Mouse (Mus musculus) ES-Bruce4 (cell line): Measurements from ENCODE around the gene Dcps. TPM values are rescaled to one million over a fixed set of nuclear protein-coding genes. Genes with fewer than 3 reads are reported as not detected.

ENCODE experiments used
- H3K27ac ChIP-seq: 2 replicates; pipeline ENCODE4 v1.5.1; 2012; ENCODE audit warnings: low read length, inconsistent platforms; ENCODE audit not compliant: insufficient read depth
- H3K27me3 ChIP-seq: 2 replicates; pipeline ENCODE4 v1.6.1; 2012; ENCODE audit warnings: mild to moderate bottlenecking, low read length, inconsistent platforms; ENCODE audit not compliant: control insufficient read depth, poor library complexity, insufficient read depth, severe bottlenecking
- H3K36me3 ChIP-seq: 2 replicates; pipeline ENCODE4 v1.6.1; 2012; ENCODE audit warnings: inconsistent platforms, mild to moderate bottlenecking, low read length, moderate library complexity; ENCODE audit not compliant: control insufficient read depth, poor library complexity, insufficient read depth, severe bottlenecking
- H3K4me1 ChIP-seq: one replicate; pipeline ENCODE4 v1.8.1; 2011; ENCODE audit warnings: low read length; ENCODE audit not compliant: control insufficient read depth, insufficient read depth
- H3K4me3 ChIP-seq: 2 replicates; pipeline ENCODE4 v1.5.1; 2011; ENCODE audit warnings: low read depth, mild to moderate bottlenecking, low read length
- H3K9ac ChIP-seq: 2 replicates; pipeline ENCODE4 v1.6.1; 2012; ENCODE audit warnings: low read depth, mild to moderate bottlenecking, inconsistent platforms; ENCODE audit not compliant: poor library complexity, severe bottlenecking
- H3K9me3 ChIP-seq: replicated peaks from 2 replicates; pipeline ENCODE4 v1.6.1; 2012; ENCODE audit warnings: mild to moderate bottlenecking, low read length, inconsistent platforms; ENCODE audit not compliant: control insufficient read depth, poor library complexity, insufficient read depth, severe bottlenecking
- CTCF ChIP-seq: IDR thresholded peaks from one replicate; pipeline ENCODE4 v1.8.1; 2011; ENCODE audit warnings: low read depth, low read length
- EP300 ChIP-seq: IDR thresholded peaks from 2 replicates; pipeline ENCODE4 v1.6.1; 2011; ENCODE audit warnings: low read depth, low read length; ENCODE audit not compliant: insufficient read depth
- POLR2A ChIP-seq: IDR thresholded peaks from one replicate; pipeline ENCODE4 v1.8.1; 2011; ENCODE audit warnings: low read length; ENCODE audit not compliant: insufficient read depth
- polyA plus RNA-seq: library from polyadenylated mRNA; stranded (reverse); fragments of >200 nt; gene quantifications from 2 replicates; pipeline ENCODE4 v1.2.4, GENCODE M21; 2011; ENCODE audit warnings: low read depth; ENCODE audit not compliant: missing spikeins, insufficient read depth, insufficient read length

The Dcps gene
- polyA plus RNA-seq, 1 experiment: 41.4 TPM

DNA sequence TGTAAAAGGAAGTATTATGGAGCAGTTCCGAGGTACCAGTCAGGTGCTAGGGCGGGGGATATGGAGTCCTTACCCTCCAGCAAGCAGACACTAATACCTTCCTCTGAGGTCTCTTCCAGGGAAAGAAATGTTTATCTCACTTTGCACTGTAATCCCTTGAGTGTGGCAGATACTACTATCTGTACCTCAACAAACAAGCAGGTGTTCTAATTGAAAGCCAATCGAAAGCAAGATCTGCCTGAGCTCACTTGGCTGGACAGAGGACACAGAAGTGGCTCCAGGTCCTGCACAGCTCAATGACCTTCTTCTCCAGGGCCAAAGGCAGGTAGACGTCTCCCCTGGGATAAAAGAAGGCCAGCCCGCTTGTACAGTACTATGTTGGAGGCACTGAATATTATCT is 65.8 kb downstream of the Dcps start:
- peaks cover 7% of the 10 kb centered on the region for H3K4me1 ChIP-seq
- no peaks in the 10 kb centered on the region for H3K9me3 ChIP-seq
- no peaks in the 10 kb centered on the region for H3K36me3 ChIP-seq
- H3K9ac ChIP-seq: no peak overlapping the region
- H3K27ac ChIP-seq: no peak overlapping the region
- TF ChIP-seq EP300 (no peak), CTCF (no peak), POLR2A (no peak)
- no peaks in the 10 kb centered on the region for H3K27me3 ChIP-seq
- no peak overlapping the region for H3K4me3 ChIP-seq

DNA sequence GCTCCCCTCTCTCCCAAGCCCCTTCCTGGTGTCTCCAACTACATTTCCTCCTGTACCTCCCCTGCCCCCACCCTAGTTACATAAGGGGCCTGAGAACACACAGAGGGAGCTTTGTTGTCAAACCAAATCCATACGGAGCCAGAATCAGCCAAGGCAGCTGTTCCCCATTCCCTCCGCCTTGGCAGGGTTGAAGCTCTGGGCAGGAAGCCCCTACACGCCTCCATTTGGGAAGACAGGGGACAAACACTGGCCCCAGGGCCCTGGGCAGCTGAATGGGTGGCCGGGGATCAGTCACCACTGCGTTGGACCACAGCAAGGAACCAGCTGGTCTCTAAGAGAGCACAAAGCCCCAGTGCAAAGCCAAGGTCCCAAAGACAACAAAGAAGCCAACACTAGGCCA is 66.9 kb downstream of the Dcps start:
- Histone ChIP-seq H3K9me3 (no peaks in the 10 kb centered on the region), H3K36me3 (no peaks in the 10 kb centered on the region), H3K9ac (no peak overlapping the region), H3K27ac (no peak overlapping the region), H3K4me3 (no peak overlapping the region), H3K27me3 (no peaks in the 10 kb centered on the region), H3K4me1 (peaks cover 7% of the 10 kb centered on the region)
- TF ChIP-seq POLR2A (no peak), EP300 (no peak), CTCF (no peak)

DNA sequence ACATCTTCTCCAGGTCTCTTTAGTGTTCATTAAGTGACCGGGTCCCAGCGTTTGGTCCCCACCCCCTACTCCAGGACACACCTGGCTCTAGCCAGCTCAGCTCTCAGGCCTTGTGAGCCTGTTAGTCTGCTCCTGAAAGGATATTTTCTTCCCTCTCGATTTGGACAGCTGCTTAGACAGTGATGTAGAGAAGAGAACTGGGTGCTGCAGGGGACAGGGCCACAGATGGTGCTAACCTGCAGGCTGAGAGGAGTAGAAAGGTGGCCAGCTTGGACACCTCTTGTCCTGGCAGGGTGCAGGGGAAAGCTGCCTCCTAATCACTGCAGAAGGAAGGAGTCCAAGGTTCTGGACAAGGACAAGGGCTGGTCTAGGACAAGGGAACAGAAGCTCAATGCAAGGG is 67.8 kb downstream of the Dcps start:
- no peaks in the 10 kb centered on the region for H3K36me3 ChIP-seq
- TF ChIP-seq CTCF (no peak), POLR2A (no peak), EP300 (no peak)
- no peaks in the 10 kb centered on the region for H3K9me3 ChIP-seq
- peaks cover 6% of the 10 kb centered on the region for H3K4me1 ChIP-seq
- H3K27ac ChIP-seq: no peak overlapping the region
- H3K27me3 ChIP-seq: no peaks in the 10 kb centered on the region
- no peak overlapping the region for H3K4me3 ChIP-seq
- H3K9ac ChIP-seq: no peak overlapping the region

DNA sequence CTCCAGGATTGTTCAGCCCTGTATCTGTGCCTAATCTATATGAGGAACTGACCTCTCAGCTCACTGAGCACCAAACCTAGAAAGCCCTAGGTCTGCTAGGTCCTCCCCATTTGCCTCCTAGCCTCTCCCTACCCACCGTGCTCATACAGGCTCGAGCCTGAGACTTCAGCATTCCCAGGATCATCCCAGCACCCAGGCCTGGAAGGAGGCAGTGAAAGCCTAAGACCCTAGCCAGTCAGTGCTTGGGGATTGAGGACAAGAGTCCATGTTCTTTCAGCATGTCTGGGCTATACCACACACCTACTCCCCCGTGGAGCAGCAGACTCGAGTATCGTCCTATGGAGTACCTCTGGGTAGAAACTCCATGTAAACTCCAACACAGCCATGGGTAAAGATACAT is 68.5 kb downstream of the Dcps start:
- peaks cover 6% of the 10 kb centered on the region for H3K4me1 ChIP-seq
- no peak for TF ChIP-seq POLR2A
- no peak for TF ChIP-seq CTCF
- TF ChIP-seq EP300: no peak

DNA sequence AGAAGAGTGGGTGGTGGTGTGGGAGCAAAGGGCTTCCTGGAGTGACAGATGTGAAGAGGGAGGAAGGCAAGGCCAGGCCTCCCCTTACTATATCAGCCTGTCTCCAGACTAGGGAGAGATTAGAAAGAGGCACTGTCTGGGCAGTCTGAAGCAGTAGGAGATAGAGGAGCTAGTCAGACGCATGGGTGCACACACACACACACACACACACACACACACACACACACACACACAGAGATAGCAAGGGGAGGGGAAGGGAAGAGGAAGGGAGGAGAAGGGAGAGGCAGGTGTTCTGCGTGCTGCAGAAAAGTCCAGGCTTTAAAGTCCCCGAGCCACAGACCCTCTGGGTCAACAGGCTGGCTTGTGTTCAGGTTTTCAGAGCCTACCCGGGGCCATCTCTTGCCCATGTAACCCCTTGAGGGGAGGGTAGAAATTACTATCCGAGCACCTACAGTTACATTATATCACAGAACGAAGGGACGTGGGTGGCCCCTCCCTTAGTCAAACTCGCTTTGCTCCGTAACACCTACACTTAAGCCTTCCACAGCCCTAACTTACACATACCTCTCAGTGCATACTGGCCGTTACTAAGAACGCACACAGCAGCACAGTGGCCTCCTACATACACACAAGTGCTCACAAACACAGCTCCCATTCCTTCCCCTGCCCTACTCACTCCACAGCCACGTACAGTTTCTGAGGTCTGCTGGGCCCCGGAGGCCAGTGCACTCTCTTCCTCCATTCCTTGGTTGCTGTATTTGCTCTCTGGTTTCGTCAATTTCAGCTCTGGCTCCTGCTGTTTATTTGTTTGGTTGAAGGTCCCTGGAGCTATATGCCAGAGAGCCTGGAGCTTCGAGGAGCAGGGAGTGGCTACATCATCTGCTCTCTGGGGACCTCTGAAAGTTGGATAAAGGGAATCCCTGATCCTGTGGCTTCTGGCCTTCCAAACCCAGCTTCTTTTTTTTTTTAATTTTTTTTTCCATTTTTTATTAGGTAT is 69.7 kb downstream of the Dcps start:
- Histone ChIP-seq H3K27me3 (no peaks in the 10 kb centered on the region), H3K27ac (no peak overlapping the region), H3K9me3 (no peaks in the 10 kb centered on the region), H3K4me1 (peaks cover 4% of the 10 kb centered on the region), H3K36me3 (no peaks in the 10 kb centered on the region), H3K4me3 (no peak overlapping the region), H3K9ac (no peak overlapping the region)
- no peak for TF ChIP-seq CTCF
- TF ChIP-seq POLR2A: no peak
- TF ChIP-seq EP300: no peak

More for the DNA sequence above, 68.5 kb downstream of the Dcps start:
- H3K4me3 ChIP-seq: no peak overlapping the region
- no peaks in the 10 kb centered on the region for H3K27me3 ChIP-seq
- no peaks in the 10 kb centered on the region for H3K9me3 ChIP-seq
- no peak overlapping the region for H3K9ac ChIP-seq
- H3K27ac ChIP-seq: no peak overlapping the region
- H3K36me3 ChIP-seq: no peaks in the 10 kb centered on the region

DNA sequence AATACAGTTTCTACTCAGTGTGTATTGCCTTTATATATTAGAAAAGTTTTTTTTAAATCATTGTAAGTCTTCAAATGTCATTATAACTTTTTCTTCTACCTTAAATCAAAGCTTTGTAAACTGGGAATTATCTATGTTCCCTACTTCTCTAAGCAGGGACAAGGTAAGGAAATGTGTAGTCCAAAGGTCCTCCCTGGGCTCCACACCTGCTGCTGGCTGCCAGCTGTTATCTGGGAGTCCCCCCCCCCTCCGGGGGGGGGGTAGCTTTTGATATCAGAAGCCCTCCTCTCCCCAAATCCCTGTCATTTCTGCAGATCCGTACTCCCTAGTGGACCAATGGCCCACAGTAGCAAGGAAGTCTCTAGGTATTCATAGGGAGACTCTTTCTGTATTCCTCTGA is 70.4 kb downstream of the Dcps start:
- no peaks in the 10 kb centered on the region for H3K36me3 ChIP-seq
- H3K4me3 ChIP-seq: no peak overlapping the region
- no peak overlapping the region for H3K27ac ChIP-seq
- peaks cover 3% of the 10 kb centered on the region for H3K4me1 ChIP-seq
- TF ChIP-seq EP300 (no peak), CTCF (no peak), POLR2A (no peak)
- H3K9ac ChIP-seq: no peak overlapping the region
- no peaks in the 10 kb centered on the region for H3K27me3 ChIP-seq
- no peaks in the 10 kb centered on the region for H3K9me3 ChIP-seq
